Mouse (Mus musculus) heart, embryonic 12.5 days (tissue): ENCODE measurements at regions not wholly inside any gene's neighbourhood (a gene's known extent, or its start where the extent isn't known, plus 50 kb on each side); places are given as distances from the start of the nearest gene placed in this dataset.

Experiments used
- ATAC-seq: fragments of 200-750 bp; cut with Nextera tagmentation; 2 replicates; pipeline ENCODE4 v1.8.0; 2017; ENCODE audit warnings: moderate TSS enrichment, moderate library complexity; ENCODE audit not compliant: insufficient number of reproducible peaks, low FRiP score
- H3K27ac ChIP-seq: fragments of 300-500 bp; sonication (generic); 2 replicates; pipeline ENCODE4 v1.5.1; 2016; ENCODE audit warnings: mild to moderate bottlenecking, moderate library complexity; ENCODE audit not compliant: poor library complexity, severe bottlenecking
- H3K27me3 ChIP-seq: fragments of 300-500 bp; sonication (generic); replicated peaks from 2 replicates; pipeline ENCODE4 v1.6.1; 2016; ENCODE audit warnings: mild to moderate bottlenecking, moderate library complexity
- H3K36me3 ChIP-seq: fragments of 300-500 bp; sonication (generic); 2 replicates; pipeline ENCODE4 v1.6.1; 2016; ENCODE audit warnings: mild to moderate bottlenecking, moderate library complexity
- H3K4me1 ChIP-seq: fragments of 300-500 bp; sonication (generic); replicated peaks from 2 replicates; pipeline ENCODE4 v1.6.1; 2016; ENCODE audit warnings: mild to moderate bottlenecking
- H3K4me2 ChIP-seq: fragments of 300-500 bp; sonication (generic); 2 replicates; pipeline ENCODE4 v1.6.1; 2016; ENCODE audit warnings: mild to moderate bottlenecking, moderate library complexity
- H3K4me3 ChIP-seq: fragments of 300-500 bp; sonication (generic); 2 replicates; pipeline ENCODE4 v1.5.1; 2016; ENCODE audit warnings: mild to moderate bottlenecking
- H3K9ac ChIP-seq: fragments of 300-500 bp; sonication (generic); 2 replicates; pipeline ENCODE4 v1.6.1; 2016; ENCODE audit warnings: mild to moderate bottlenecking, moderate library complexity
- H3K9me3 ChIP-seq: fragments of 300-500 bp; sonication (generic); replicated peaks from 2 replicates; pipeline ENCODE4 v1.6.1; 2016; ENCODE audit warnings: mild to moderate bottlenecking, moderate library complexity
- WGBS: fragments of 180-500 bp; shearing (Covaris S2); methylation state at CpG from one replicate; pipeline ENCODE4 v1.1.7; 2016; 5-methylcytosine and 5-hydroxymethylcytosine counted together

GRCm38 (mm10) chr2:148292442-148292841, 102.7 kb upstream of the Sstr4 start:
- Histone ChIP-seq H3K9ac (no peak overlapping the region), H3K4me3 (no peak overlapping the region), H3K4me2 (no peak overlapping the region), H3K27me3 (no peaks in the 10 kb centered on the region), H3K9me3 (0 out of 2 replicates have a peak, but pooled peaks cover 4% of the 10 kb centered on the region), H3K27ac (no peak overlapping the region), H3K36me3 (no peaks in the 10 kb centered on the region), H3K4me1 (no peaks in the 10 kb centered on the region)
- 80% methylated on average over 5 of the region's 5 CpGs for WGBS
- no peak for ATAC-seq

- Histone ChIP-seq H3K9ac (no peak overlapping the region), H3K9me3 (0 out of 2 replicates have a peak, but pooled peaks cover 4% of the 10 kb centered on the region), H3K4me3 (no peak overlapping the region), H3K4me1 (no peaks in the 10 kb centered on the region), H3K36me3 (no peaks in the 10 kb centered on the region), H3K27me3 (no peaks in the 10 kb centered on the region), H3K4me2 (no peak overlapping the region), H3K27ac (no peak overlapping the region)
- no peak for ATAC-seq
- 38% methylated on average over 2 of the region's 2 CpGs for WGBS
These were observed 102.2 kb upstream of the Sstr4 start for GRCm38 (mm10) chr2:148292895-148293294.

GRCm38 (mm10) chr2:148300879-148301278, 94.3 kb upstream of the Sstr4 start:
- Histone ChIP-seq H3K4me1 (no peaks in the 10 kb centered on the region), H3K9ac (no peak overlapping the region), H3K36me3 (no peaks in the 10 kb centered on the region), H3K9me3 (no peaks in the 10 kb centered on the region), H3K4me2 (no peak overlapping the region), H3K27me3 (no peaks in the 10 kb centered on the region), H3K4me3 (no peak overlapping the region), H3K27ac (no peak overlapping the region)
- ATAC-seq, result no peak
- WGBS, result 56% methylated on average over 2 of the region's 2 CpGs

GRCm38 (mm10) chr2:148312255-148312654, 82.9 kb upstream of the Sstr4 start:
- H3K9ac ChIP-seq, result no peak overlapping the region
- WGBS, result 73% methylated on average over 2 of the region's 2 CpGs

GRCm38 (mm10) chr2:148320896-148321295, 74.2 kb upstream of the Sstr4 start:
- 66% methylated on average over 1 of the region's 1 CpGs for WGBS
- no peak for ATAC-seq
- H3K27me3 ChIP-seq, result no peaks in the 10 kb centered on the region

More at GRCm38 (mm10) chr2:148312255-148312654, 82.9 kb upstream of the Sstr4 start:
- no peak overlapping the region for H3K4me3 ChIP-seq
- H3K27me3 ChIP-seq, result 0 out of 2 replicates have a peak, but pooled peaks cover 3% of the 10 kb centered on the region
- no peaks in the 10 kb centered on the region for H3K4me1 ChIP-seq
- no peaks in the 10 kb centered on the region for H3K9me3 ChIP-seq
- ATAC-seq, result no peak
- H3K4me2 ChIP-seq, result no peak overlapping the region
- H3K27ac ChIP-seq, result no peak overlapping the region
- H3K36me3 ChIP-seq, result no peaks in the 10 kb centered on the region

GRCm38 (mm10) chr2:148325362-148325761, 69.8 kb upstream of the Sstr4 start:
- no peak overlapping the region for H3K27ac ChIP-seq
- no peaks in the 10 kb centered on the region for H3K36me3 ChIP-seq
- H3K9me3 ChIP-seq, result no peaks in the 10 kb centered on the region
- 75% methylated on average over 3 of the region's 3 CpGs for WGBS
- H3K4me3 ChIP-seq, result no peak overlapping the region
- no peak overlapping the region for H3K4me2 ChIP-seq
- no peak for ATAC-seq
- H3K9ac ChIP-seq, result no peak overlapping the region
- no peaks in the 10 kb centered on the region for H3K4me1 ChIP-seq
- no peaks in the 10 kb centered on the region for H3K27me3 ChIP-seq

More at GRCm38 (mm10) chr2:148320896-148321295, 74.2 kb upstream of the Sstr4 start:
- Histone ChIP-seq H3K27ac (no peak overlapping the region), H3K4me1 (no peaks in the 10 kb centered on the region), H3K36me3 (no peaks in the 10 kb centered on the region), H3K9me3 (no peaks in the 10 kb centered on the region), H3K4me2 (no peak overlapping the region), H3K4me3 (no peak overlapping the region), H3K9ac (no peak overlapping the region)

- H3K9ac ChIP-seq, result no peak overlapping the region
- H3K4me3 ChIP-seq, result no peak overlapping the region
- no peaks in the 10 kb centered on the region for H3K27me3 ChIP-seq
- H3K4me2 ChIP-seq, result no peak overlapping the region
- no peaks in the 10 kb centered on the region for H3K4me1 ChIP-seq
- no peak for ATAC-seq
- no peak overlapping the region for H3K27ac ChIP-seq
- H3K36me3 ChIP-seq, result no peaks in the 10 kb centered on the region
- no peaks in the 10 kb centered on the region for H3K9me3 ChIP-seq
- WGBS, result 64% methylated on average over 4 of the region's 4 CpGs
These were observed 69.2 kb upstream of the Sstr4 start for GRCm38 (mm10) chr2:148325854-148326387.

GRCm38 (mm10) chr2:148326414-148326813, 68.7 kb upstream of the Sstr4 start:
- H3K27me3 ChIP-seq, result no peaks in the 10 kb centered on the region
- 56% methylated on average over 2 of the region's 2 CpGs for WGBS
- no peaks in the 10 kb centered on the region for H3K9me3 ChIP-seq
- no peaks in the 10 kb centered on the region for H3K4me1 ChIP-seq
- H3K9ac ChIP-seq, result no peak overlapping the region
- H3K4me3 ChIP-seq, result no peak overlapping the region
- H3K4me2 ChIP-seq, result no peak overlapping the region
- H3K36me3 ChIP-seq, result no peaks in the 10 kb centered on the region
- H3K27ac ChIP-seq, result no peak overlapping the region
- ATAC-seq, result no peak

GRCm38 (mm10) chr2:148327552-148327951, 67.6 kb upstream of the Sstr4 start:
- Histone ChIP-seq H3K36me3 (no peaks in the 10 kb centered on the region), H3K4me2 (no peak overlapping the region), H3K4me3 (no peak overlapping the region), H3K9me3 (no peaks in the 10 kb centered on the region), H3K27me3 (no peaks in the 10 kb centered on the region), H3K4me1 (no peaks in the 10 kb centered on the region), H3K9ac (no peak overlapping the region), H3K27ac (no peak overlapping the region)
- 73% methylated on average over 1 of the region's 1 CpGs for WGBS
- ATAC-seq, result no peak

GRCm38 (mm10) chr2:148330368-148330767, 64.8 kb upstream of the Sstr4 start:
- Histone ChIP-seq H3K4me2 (no peak overlapping the region), H3K9me3 (no peaks in the 10 kb centered on the region), H3K27ac (no peak overlapping the region), H3K4me3 (no peak overlapping the region), H3K36me3 (no peaks in the 10 kb centered on the region), H3K9ac (no peak overlapping the region), H3K27me3 (no peaks in the 10 kb centered on the region), H3K4me1 (no peaks in the 10 kb centered on the region)
- 65% methylated on average over 2 of the region's 2 CpGs for WGBS
- no peak for ATAC-seq

- Histone ChIP-seq H3K27me3 (no peaks in the 10 kb centered on the region), H3K4me1 (no peaks in the 10 kb centered on the region), H3K9ac (no peak overlapping the region), H3K9me3 (no peaks in the 10 kb centered on the region), H3K36me3 (no peaks in the 10 kb centered on the region), H3K4me2 (no peak overlapping the region), H3K4me3 (no peak overlapping the region), H3K27ac (no peak overlapping the region)
- 78% methylated on average over 1 of the region's 1 CpGs for WGBS
- ATAC-seq, result no peak
These were observed 60.6 kb upstream of the Sstr4 start for GRCm38 (mm10) chr2:148334555-148334954.

GRCm38 (mm10) chr2:148336626-148337025, 58.5 kb upstream of the Sstr4 start:
- WGBS, result 89% methylated on average over 2 of the region's 2 CpGs
- no peaks in the 10 kb centered on the region for H3K27me3 ChIP-seq
- H3K27ac ChIP-seq, result no peak overlapping the region
- no peak overlapping the region for H3K9ac ChIP-seq
- no peaks in the 10 kb centered on the region for H3K4me1 ChIP-seq
- H3K4me2 ChIP-seq, result no peak overlapping the region
- H3K4me3 ChIP-seq, result no peak overlapping the region
- no peak for ATAC-seq
- no peaks in the 10 kb centered on the region for H3K36me3 ChIP-seq
- no peaks in the 10 kb centered on the region for H3K9me3 ChIP-seq
